12 mouse cellular contexts compared by ENCODE assay signal in genomic region chr13:23529005-23529404, GRCm38 (mm10). TPM values are rescaled to one million over a fixed set of nuclear protein-coding genes. Genes with fewer than 3 reads are reported as not detected.
DNase-seq lines count a peak whose midpoint lies in the region; ATAC-seq and TF ChIP-seq lines count a peak whose summit lies in the region.
"Had no signal": no experiment of that assay in that cellular context is flagged by ENCODE, and none has a peak within 500 bp of the region (broad histone marks: within the 10 kb centered on the region; RNA-seq: fewer than 3 reads in every experiment).

No protein-coding gene starts in this region.

- H3K27me3 ChIP-seq in forebrain, embryonic 10.5 days (ENCODE audit: poor library complexity, severe bottlenecking), result no peaks in the 10 kb centered on the region
- H3K27me3 ChIP-seq in forebrain, embryonic 16.5 days (replicated peaks; ENCODE audit: control insufficient read depth, insufficient read depth, low read length), result no peaks in the 10 kb centered on the region
- H3K27me3 ChIP-seq in kidney, embryonic 15.5 days, result no peaks in the 10 kb centered on the region
- H3K27me3 ChIP-seq in CH12.LX (replicated peaks), result no peaks in the 10 kb centered on the region
- H3K27me3 ChIP-seq in hindbrain, embryonic 14.5 days (ENCODE audit: control insufficient read depth, insufficient read depth, low read length), result no peaks in the 10 kb centered on the region
- H3K27me3 ChIP-seq: Patski; stomach, embryonic 15.5 days had no signal

- dilution Hi-C loops in CH12.LX (cut with MboI; ENCODE audit: extremely low pct_ligation_motif_present, extremely low pct_unique_long_range_greater_than_20kb, low sequenced_read_pairs), result no loop called here

- H3K9ac ChIP-seq in forebrain, embryonic 16.5 days (replicated peaks; ENCODE audit: low read depth, low read length), result no peak overlapping the region
- H3K9ac ChIP-seq in kidney, embryonic 15.5 days, result no peak overlapping the region
- no peak overlapping the region; the same call in 1 of the 2 replicates for H3K9ac ChIP-seq in CH12.LX (ENCODE audit: insufficient read depth, low read depth)
- H3K9ac ChIP-seq in hindbrain, embryonic 14.5 days, result no peak overlapping the region
- H3K9ac ChIP-seq: stomach, embryonic 15.5 days had no signal

- H3K27ac ChIP-seq in forebrain, embryonic 10.5 days, result peak overlapping the region; percentile 65; the same call in 1 of the 2 replicates
- no peak overlapping the region for H3K27ac ChIP-seq in forebrain, embryonic 16.5 days (ENCODE audit: low read length)
- peak overlapping the region; percentile 49; the same call in 1 of the 2 replicates for H3K27ac ChIP-seq in kidney, embryonic 15.5 days
- no peak overlapping the region for H3K27ac ChIP-seq in CH12.LX (ENCODE audit: insufficient read depth, low read depth)
- H3K27ac ChIP-seq in hindbrain, embryonic 14.5 days, result no peak overlapping the region
- H3K27ac ChIP-seq: liver, embryonic 14.5 days had no signal

- TF ChIP-seq RAD21 in CH12.LX (IDR thresholded peaks at IDR 0.05; ENCODE audit: low read depth, low read length), result no peak

- WGBS in forebrain, embryonic 10.5 days, result 91% methylated on average over 5 of the region's 5 CpGs
- WGBS in forebrain, embryonic 16.5 days, result 86% methylated on average over 5 of the region's 5 CpGs
- 37% methylated on average over 5 of the region's 5 CpGs for WGBS in kidney, embryonic 15.5 days
- 60% methylated on average over 5 of the region's 5 CpGs for WGBS in hindbrain, embryonic 14.5 days

- TF ChIP-seq POLR2A in CH12.LX (IDR thresholded peaks at IDR 0.05; ENCODE audit: low read depth, low read length), result no peak

- H3K79me2 ChIP-seq in CH12.LX (replicated peaks; ENCODE audit: control insufficient read depth, extremely low read depth, insufficient read depth, poor library complexity, severe bottlenecking), result no peaks in the 10 kb centered on the region

- H3K4me1 ChIP-seq in forebrain, embryonic 10.5 days, result peaks cover 52% of the 10 kb centered on the region
- H3K4me1 ChIP-seq in forebrain, embryonic 16.5 days (replicated peaks; ENCODE audit: control insufficient read depth, insufficient read depth, low read length), result peaks cover 15% of the 10 kb centered on the region
- H3K4me1 ChIP-seq in kidney, embryonic 15.5 days, result peaks cover 35% of the 10 kb centered on the region
- peaks cover 7 to 44% of the 10 kb centered on the region in 2 experiments for H3K4me1 ChIP-seq in CH12.LX (ENCODE audit: control insufficient read depth in 1 of 2, insufficient read depth in 2 of 2)
- H3K4me1 ChIP-seq in hindbrain, embryonic 14.5 days (replicated peaks; ENCODE audit: control insufficient read depth, insufficient read depth, low read length), result peaks cover 23% of the 10 kb centered on the region

- ATAC-seq in forebrain, embryonic 16.5 days, result no peak
- ATAC-seq in kidney, embryonic 15.5 days (replicated peaks; ENCODE audit: low FRiP score), result peak; percentile 24
- ATAC-seq in hindbrain, embryonic 14.5 days (ENCODE audit: low FRiP score), result no peak
- ATAC-seq: Patski had no signal

- no peaks in the 10 kb centered on the region for H3K36me3 ChIP-seq in forebrain, embryonic 10.5 days (replicated peaks)
- H3K36me3 ChIP-seq in forebrain, embryonic 16.5 days (ENCODE audit: control insufficient read depth, insufficient read depth), result no peaks in the 10 kb centered on the region
- H3K36me3 ChIP-seq in kidney, embryonic 15.5 days, result no peaks in the 10 kb centered on the region
- no peaks in the 10 kb centered on the region for H3K36me3 ChIP-seq in CH12.LX (replicated peaks in 1 of 2; ENCODE audit: control insufficient read depth in 1 of 2, insufficient read depth in 1 of 2, low read length in 1 of 2)
- no peaks in the 10 kb centered on the region for H3K36me3 ChIP-seq in hindbrain, embryonic 14.5 days (replicated peaks; ENCODE audit: control insufficient read depth, insufficient read depth)
- H3K36me3 ChIP-seq: stomach, embryonic 15.5 days had no signal

- in situ Hi-C loops in CH12.LX (cut with MboI; ENCODE audit: low pct_ligation_motif_present, low pct_unique_long_range_greater_than_20kb, low sequenced_read_pairs), result loop anchor here (10.0 kb wide), 1 partner anchor 1494 kb away; the partner anchor contains the start of genes Hist1h2ah and Hist1h2bk

- DNase-seq in forebrain, embryonic 10.5 days (ENCODE audit: extremely low spot score, low spot score), result no peak
- DNase-seq in kidney, postnatal 10 days, result no peak
- DNase-seq in CH12.LX (ENCODE audit: extremely low read depth), result no peak
- DNase-seq in hindbrain, embryonic 14.5 days (ENCODE audit: low spot score), result no peak
- DNase-seq in T-cell, adult 2 months (ENCODE audit: low spot score), result no peak
- no peak for DNase-seq in adrenal gland, postnatal 36 days
- DNase-seq: cerebellum, postnatal 25 days had no signal

- TF ChIP-seq EP300 in CH12.LX (IDR thresholded peaks at IDR 0.05; ENCODE audit: low read length), result no peak

- no peaks in the 10 kb centered on the region for H3K9me3 ChIP-seq in forebrain, embryonic 10.5 days
- H3K9me3 ChIP-seq in forebrain, embryonic 16.5 days (ENCODE audit: control insufficient read depth, low read length), result no peaks in the 10 kb centered on the region
- H3K9me3 ChIP-seq in kidney, embryonic 15.5 days (replicated peaks), result no peaks in the 10 kb centered on the region
- H3K9me3 ChIP-seq in CH12.LX (replicated peaks; ENCODE audit: low read length), result no peaks in the 10 kb centered on the region
- no peaks in the 10 kb centered on the region for H3K9me3 ChIP-seq in hindbrain, embryonic 14.5 days (ENCODE audit: control insufficient read depth, low read length)
- H3K9me3 ChIP-seq: stomach, embryonic 15.5 days had no signal

- H3K4me3 ChIP-seq in forebrain, embryonic 10.5 days, result peak overlapping the region; percentile 54
- H3K4me3 ChIP-seq in forebrain, embryonic 16.5 days (replicated peaks; ENCODE audit: low read length), result no peak overlapping the region
- no peak overlapping the region for H3K4me3 ChIP-seq in kidney, embryonic 15.5 days (replicated peaks)
- no peak overlapping the region for H3K4me3 ChIP-seq in CH12.LX (replicated peaks in 1 of 3; ENCODE audit: low read depth in 2 of 3, low read length in 2 of 3, poor library complexity in 1 of 3)
- H3K4me3 ChIP-seq in hindbrain, embryonic 14.5 days (replicated peaks; ENCODE audit: low read length), result 0 out of 2 replicates have a peak overlapping the region, but pooled peaks have one; percentile 3

- TF ChIP-seq CTCF in CH12.LX (conservative IDR thresholded peaks at IDR 0.05 in 1 of 2, IDR thresholded peaks at IDR 0.05 in 1 of 2; ENCODE audit: low read depth in 2 of 2, low read length in 2 of 2), result no peak

- no peak overlapping the region for H3K4me2 ChIP-seq in forebrain, embryonic 16.5 days (ENCODE audit: low read length)
- H3K4me2 ChIP-seq in kidney, embryonic 15.5 days, result peak overlapping the region; percentile 58
- H3K4me2 ChIP-seq in CH12.LX (ENCODE audit: insufficient read depth, low read depth, poor library complexity, severe bottlenecking), result peak overlapping the region; percentile 82; the same call in 1 of the 2 replicates
- H3K4me2 ChIP-seq in hindbrain, embryonic 14.5 days (replicated peaks), result peak overlapping the region; percentile 55

RNA-seq across cellular contexts. Expression of gene Hist1h4h, which starts 1.8 kb away (rescaled TPM):
- polyA plus RNA-seq in forebrain, embryonic 10.5 days (2016; fragmentation: Nextera tagmentation; extraction: Ambion mirVana), result 3.8 and 4.0 TPM in 2 replicates
- polyA plus RNA-seq in forebrain, embryonic 16.5 days (2015; fragmentation: Nextera tagmentation; extraction: Ambion mirVana), result 2.9 and 4.6 TPM in 2 replicates
- 7.5 and 7.8 TPM in 2 replicates for polyA plus RNA-seq in kidney, embryonic 15.5 days (2015; fragmentation: Nextera tagmentation; extraction: Ambion mirVana)
- 4,350 and 4,957 TPM in 2 replicates for total RNA-seq in CH12.LX (2012; rRNA removed)
- total RNA-seq in CH12.LX (2014; rRNA removed), result 14.0 and 19.4 TPM in 2 replicates
- 3.4 and 5.5 TPM in 2 replicates for polyA plus RNA-seq in CH12.LX (2012; ENCODE audit: insufficient read length, low read depth)
- 3.2 and 3.3 TPM in 2 replicates for polyA plus RNA-seq in hindbrain, embryonic 14.5 days (2014; fragmentation: Nextera tagmentation; extraction: Ambion mirVana)
- 100 to 1,000 TPM; 443 to 473 TPM for total RNA-seq in adrenal gland, postnatal 36 days (2021)

RNA-seq across cellular contexts. Expression of gene Hist1h2af, which starts 4.7 kb away (rescaled TPM):
- polyA plus RNA-seq in forebrain, embryonic 10.5 days (2016; fragmentation: Nextera tagmentation; extraction: Ambion mirVana), result 6.7 and 9.5 TPM in 2 replicates
- not detected in 2 replicates for polyA plus RNA-seq in forebrain, embryonic 16.5 days (2015; fragmentation: Nextera tagmentation; extraction: Ambion mirVana)
- 3.3 and 7.3 TPM in 2 replicates for polyA plus RNA-seq in kidney, embryonic 15.5 days (2015; fragmentation: Nextera tagmentation; extraction: Ambion mirVana)
- total RNA-seq in CH12.LX (2012; rRNA removed) (824 and 932 TPM in 2 replicates), CH12.LX (2014; rRNA removed) (45.2 and 57.1 TPM in 2 replicates)
- 68.6 and 97.0 TPM in 2 replicates for polyA plus RNA-seq in CH12.LX (2012; ENCODE audit: insufficient read length, low read depth)
- polyA plus RNA-seq in hindbrain, embryonic 14.5 days (2014; fragmentation: Nextera tagmentation; extraction: Ambion mirVana), result 0.81 and 3.3 TPM in 2 replicates
- 10 to 100 TPM; 49.7 to 55.2 TPM for total RNA-seq in adrenal gland, postnatal 36 days (2021)

RNA-seq across cellular contexts. Expression of gene Hist1h3g, which starts 6.2 kb away (rescaled TPM):
- 6.3 and 8.1 TPM in 2 replicates for polyA plus RNA-seq in forebrain, embryonic 10.5 days (2016; fragmentation: Nextera tagmentation; extraction: Ambion mirVana)
- 1.5 and 3.2 TPM in 2 replicates for polyA plus RNA-seq in forebrain, embryonic 16.5 days (2015; fragmentation: Nextera tagmentation; extraction: Ambion mirVana)
- polyA plus RNA-seq in kidney, embryonic 15.5 days (2015; fragmentation: Nextera tagmentation; extraction: Ambion mirVana), result 6.6 and 6.9 TPM in 2 replicates
- total RNA-seq in CH12.LX (2012; rRNA removed) (608 and 749 TPM in 2 replicates), CH12.LX (2014; rRNA removed) (50.1 and 75.3 TPM in 2 replicates)
- polyA plus RNA-seq in CH12.LX (2012; ENCODE audit: insufficient read length, low read depth), result 3.4 and 3.6 TPM in 2 replicates
- polyA plus RNA-seq in hindbrain, embryonic 14.5 days (2014; fragmentation: Nextera tagmentation; extraction: Ambion mirVana), result 1.2 TPM in 1 of 2 replicates, not detected in the other
- 10 to 100 TPM; 13.9 to 17.7 TPM for total RNA-seq in adrenal gland, postnatal 36 days (2021)

RNA-seq across cellular contexts. Expression of gene Hist1h2bh, which starts 14.2 kb away (rescaled TPM):
- polyA plus RNA-seq in forebrain, embryonic 10.5 days (2016; fragmentation: Nextera tagmentation; extraction: Ambion mirVana), result 0.74 and 0.79 TPM in 2 replicates
- polyA plus RNA-seq in forebrain, embryonic 16.5 days (2015; fragmentation: Nextera tagmentation; extraction: Ambion mirVana), result 0.23 and 0.47 TPM in 2 replicates
- 0.91 and 1.1 TPM in 2 replicates for polyA plus RNA-seq in kidney, embryonic 15.5 days (2015; fragmentation: Nextera tagmentation; extraction: Ambion mirVana)
- total RNA-seq in CH12.LX (2012; rRNA removed) (261 and 290 TPM in 2 replicates), CH12.LX (2014; rRNA removed) (5.7 and 8.0 TPM in 2 replicates)
- 0.56 and 0.77 TPM in 2 replicates for polyA plus RNA-seq in CH12.LX (2012; ENCODE audit: insufficient read length, low read depth)
- polyA plus RNA-seq in hindbrain, embryonic 14.5 days (2014; fragmentation: Nextera tagmentation; extraction: Ambion mirVana), result 0.22 TPM in 1 of 2 replicates, not detected in the other
- total RNA-seq in adrenal gland, postnatal 36 days (2021), result 1 to 10 TPM; 4.2 to 4.7 TPM

RNA-seq across cellular contexts. Expression of gene Hist1h3f, which starts 14.8 kb away (rescaled TPM):
- polyA plus RNA-seq in forebrain, embryonic 10.5 days (2016; fragmentation: Nextera tagmentation; extraction: Ambion mirVana), result 1.00 and 1.7 TPM in 2 replicates
- polyA plus RNA-seq in forebrain, embryonic 16.5 days (2015; fragmentation: Nextera tagmentation; extraction: Ambion mirVana), result 0.30 and 0.61 TPM in 2 replicates
- 0.86 and 1.3 TPM in 2 replicates for polyA plus RNA-seq in kidney, embryonic 15.5 days (2015; fragmentation: Nextera tagmentation; extraction: Ambion mirVana)
- total RNA-seq in CH12.LX (2012; rRNA removed) (553 and 608 TPM in 2 replicates), CH12.LX (2014; rRNA removed) (5.1 and 8.0 TPM in 2 replicates)
- 0.23 and 0.30 TPM in 2 replicates for polyA plus RNA-seq in CH12.LX (2012; ENCODE audit: insufficient read length, low read depth)
- 0.28 and 0.29 TPM in 2 replicates for polyA plus RNA-seq in hindbrain, embryonic 14.5 days (2014; fragmentation: Nextera tagmentation; extraction: Ambion mirVana)
- 10 to 100 TPM; 23.4 to 24.4 TPM for total RNA-seq in adrenal gland, postnatal 36 days (2021)

Comparison
In these comparisons a context has a peak if more than half of its experiments do, and no peak if none do; other contexts are left out.
1. H3K27ac ChIP-seq: peak in forebrain, embryonic 10.5 days (single experiment) and kidney, embryonic 15.5 days (single experiment); none in forebrain, embryonic 16.5 days (single experiment), CH12.LX (single experiment) and hindbrain, embryonic 14.5 days (single experiment).
2. H3K4me3 ChIP-seq: peak in forebrain, embryonic 10.5 days (single experiment) and hindbrain, embryonic 14.5 days (single experiment); none in forebrain, embryonic 16.5 days (single experiment), kidney, embryonic 15.5 days (single experiment) and CH12.LX (0 of 3).